20 mouse cellular contexts compared by ENCODE assay signal in the genomic region with DNA sequence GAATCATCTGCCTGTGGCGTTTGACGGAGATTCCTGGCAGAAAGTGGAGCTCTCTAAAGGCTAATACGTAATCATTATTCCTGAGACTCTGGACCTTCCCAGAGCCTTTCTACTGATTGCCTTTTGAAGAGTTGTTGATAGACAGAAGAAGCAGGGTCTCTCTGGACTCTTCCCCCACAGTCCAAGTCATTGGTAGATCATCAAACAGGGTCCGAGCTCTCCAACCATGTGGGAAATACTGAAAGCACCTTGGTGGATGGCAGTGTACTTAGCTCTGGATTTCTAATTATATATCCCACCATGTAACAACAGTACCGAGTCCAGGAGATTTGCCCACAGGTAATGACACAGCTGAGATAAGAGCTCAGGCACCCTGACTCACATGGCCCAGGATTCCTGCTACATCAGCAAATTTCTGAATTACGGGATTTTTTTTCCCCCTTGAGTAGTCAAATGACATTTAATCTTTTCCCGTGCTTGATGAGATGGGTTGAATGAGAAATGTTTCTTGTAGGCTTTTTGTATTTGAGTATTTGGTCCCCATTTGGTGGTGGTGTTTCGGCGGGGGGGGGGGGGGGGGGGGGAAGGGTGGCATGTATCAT.
DNase-seq lines count a peak whose midpoint lies in the region; ATAC-seq and TF ChIP-seq lines count a peak whose summit lies in the region.
"Had no signal": no experiment of that assay in that cellular context is flagged by ENCODE, and none has a peak within 500 bp of the region (broad histone marks: within the 10 kb centered on the region; RNA-seq: fewer than 3 reads in every experiment).

No protein-coding gene starts in this region.

- peak; percentile 9 for DNase-seq in embryo, embryonic 10.5 days (ENCODE audit: low spot score)
- DNase-seq in embryo, embryonic 11 days: no peak
- no peak for DNase-seq in hindbrain, embryonic 10.5 days (ENCODE audit: low spot score)
- DNase-seq in hindbrain, postnatal 0 days (ENCODE audit: low spot score): no peak
- DNase-seq in neural tube, embryonic 11.5 days (ENCODE audit: low spot score): no peak
- DNase-seq in neural tube, embryonic 10.5 days (ENCODE audit: extremely low spot score, low spot score): no peak
- DNase-seq in cerebellum, postnatal 14 days: no peak
- no peak for DNase-seq in gastrocnemius, postnatal 25 days
- DNase-seq: adrenal gland, postnatal 25 days; cerebellum, adult 11-12 months; gastrocnemius, postnatal 10 days; kidney, adult 11 months; liver, embryonic 13.5 days; lung, embryonic 14.5 days; lung, postnatal 4 days; right cerebral cortex, postnatal 14 days; thymus, postnatal 36 days had no signal

- ATAC-seq in hindbrain, postnatal 0 days: no peak
- no peak for ATAC-seq in neural tube, embryonic 11.5 days (ENCODE audit: insufficient read depth, low FRiP score, low TSS enrichment)

- TF ChIP-seq CTCF in hindbrain, postnatal 0 days (IDR thresholded peaks at IDR 0.05; ENCODE audit: low read depth): no peak

- no peak overlapping the region for H3K4me2 ChIP-seq in hindbrain, postnatal 0 days (ENCODE audit: low read depth, low read length)
- H3K4me2 ChIP-seq in neural tube, embryonic 11.5 days (ENCODE audit: low read depth): no peak overlapping the region
- H3K4me2 ChIP-seq: hindbrain, embryonic 15.5 days; limb, embryonic 13.5 days; liver, embryonic 13.5 days; lung, embryonic 14.5 days had no signal

- no peaks in the 10 kb centered on the region for H3K36me3 ChIP-seq in hindbrain, embryonic 10.5 days
- H3K36me3 ChIP-seq in hindbrain, postnatal 0 days (ENCODE audit: insufficient read depth, low read length): no peaks in the 10 kb centered on the region
- H3K36me3 ChIP-seq in neural tube, embryonic 11.5 days (ENCODE audit: control insufficient read depth, insufficient read depth, low read length): no peaks in the 10 kb centered on the region
- H3K36me3 ChIP-seq: G1E; hindbrain, embryonic 15.5 days; limb, embryonic 13.5 days; liver, embryonic 13.5 days had no signal

- peaks cover 44% of the 10 kb centered on the region for H3K4me1 ChIP-seq in hindbrain, embryonic 10.5 days (replicated peaks)
- peaks cover 13% of the 10 kb centered on the region for H3K4me1 ChIP-seq in hindbrain, postnatal 0 days (ENCODE audit: insufficient read depth, low read length)
- H3K4me1 ChIP-seq in neural tube, embryonic 11.5 days (ENCODE audit: control insufficient read depth, insufficient read depth, low read length): peaks cover 19% of the 10 kb centered on the region
- H3K4me1 ChIP-seq: liver, embryonic 13.5 days had no signal

- peaks cover 7% of the 10 kb centered on the region; the same call in 1 of the 2 replicates for H3K9me3 ChIP-seq in hindbrain, embryonic 10.5 days
- H3K9me3 ChIP-seq in hindbrain, postnatal 0 days (ENCODE audit: low read length): no peaks in the 10 kb centered on the region
- H3K9me3 ChIP-seq in neural tube, embryonic 11.5 days (ENCODE audit: control insufficient read depth, low read length): no peaks in the 10 kb centered on the region
- H3K9me3 ChIP-seq: hindbrain, embryonic 15.5 days had no signal

- H3K9ac ChIP-seq in hindbrain, postnatal 0 days (replicated peaks; ENCODE audit: low read length): no peak overlapping the region
- H3K9ac ChIP-seq in neural tube, embryonic 11.5 days (ENCODE audit: low read length): no peak overlapping the region
- H3K9ac ChIP-seq: hindbrain, embryonic 15.5 days; limb, embryonic 13.5 days; liver, embryonic 13.5 days; lung, embryonic 14.5 days had no signal

- 79% methylated on average over 9 of the region's 9 CpGs for WGBS in hindbrain, embryonic 10.5 days
- 75% methylated on average over 7 of the region's 9 CpGs for WGBS in hindbrain, postnatal 0 days
- WGBS in neural tube, embryonic 11.5 days: 71% methylated on average over 8 of the region's 9 CpGs

- no peaks in the 10 kb centered on the region for H3K27me3 ChIP-seq in hindbrain, embryonic 10.5 days (ENCODE audit: insufficient read depth, poor library complexity, severe bottlenecking)
- no peaks in the 10 kb centered on the region for H3K27me3 ChIP-seq in hindbrain, postnatal 0 days (ENCODE audit: insufficient read depth, low read length)
- no peaks in the 10 kb centered on the region for H3K27me3 ChIP-seq in neural tube, embryonic 11.5 days (ENCODE audit: control insufficient read depth, insufficient read depth, low read length)
- H3K27me3 ChIP-seq: hindbrain, embryonic 15.5 days; limb, embryonic 13.5 days; liver, embryonic 13.5 days had no signal

- peak overlapping the region; percentile 90 for H3K27ac ChIP-seq in hindbrain, embryonic 10.5 days
- no peak overlapping the region; the same call in 1 of the 2 replicates for H3K27ac ChIP-seq in hindbrain, postnatal 0 days
- H3K27ac ChIP-seq in neural tube, embryonic 11.5 days (ENCODE audit: low read depth, low read length): peak overlapping the region; percentile 86; the same call in 1 of the 2 replicates
- H3K27ac ChIP-seq: limb, embryonic 13.5 days; liver, embryonic 13.5 days had no signal

- H3K4me3 ChIP-seq in hindbrain, embryonic 10.5 days: no peak overlapping the region
- H3K4me3 ChIP-seq in hindbrain, postnatal 0 days (ENCODE audit: low read length): no peak overlapping the region
- no peak overlapping the region for H3K4me3 ChIP-seq in neural tube, embryonic 11.5 days (ENCODE audit: low read depth, low read length)
- H3K4me3 ChIP-seq: hindbrain, embryonic 15.5 days; limb, embryonic 13.5 days; liver, embryonic 13.5 days had no signal
